ENCODE assay signal across 1 mouse cellular context in the genomic region with DNA sequence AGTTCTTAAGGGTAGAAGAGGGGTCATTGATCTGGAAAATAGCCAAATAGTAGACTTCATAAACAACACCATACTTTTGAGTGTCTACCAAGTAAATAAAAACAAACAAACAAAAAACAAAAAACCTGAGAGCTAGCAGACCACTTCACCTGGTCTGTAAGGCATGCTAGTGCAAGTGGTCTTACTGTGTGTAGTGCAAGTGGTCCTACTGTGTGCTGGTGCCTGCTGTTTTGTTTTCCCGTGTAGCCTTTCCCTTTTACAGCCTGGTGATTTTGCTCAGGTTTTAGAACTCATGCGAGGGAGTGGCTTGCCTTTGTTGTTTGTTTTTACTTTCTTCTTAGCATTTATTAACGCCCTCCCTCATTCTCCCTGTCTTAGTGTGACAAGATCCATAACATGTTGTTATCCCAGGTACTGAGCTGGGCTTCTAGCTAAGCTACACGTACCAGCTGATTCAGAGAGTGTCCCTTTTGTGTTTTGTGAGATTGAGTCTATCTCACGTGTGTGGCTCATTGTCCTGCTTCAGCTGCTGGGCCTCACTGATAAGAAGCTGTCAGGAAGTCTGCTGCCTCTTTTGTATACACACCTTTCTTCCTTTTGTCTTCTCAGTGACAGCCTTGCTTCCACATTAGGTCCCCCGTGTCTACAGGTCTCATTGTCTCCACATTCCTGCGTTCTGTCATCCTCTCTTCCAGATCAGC.
TF ChIP-seq lines count a peak whose summit lies in the region.

No protein-coding gene starts in this region.

TF ChIP-seq in MEL, 35 proteins besides CTCF, POLR2A, EP300 and RAD21 (continued from another document):
- no peak; the same call in 1 of the 2 replicates for TF ChIP-seq USF1 (IDR thresholded peaks at IDR 0.05; ENCODE audit: low read depth, low read length)
- TF ChIP-seq MYB (IDR thresholded peaks at IDR 0.05; ENCODE audit: low read depth, low read length): no peak
- TF ChIP-seq KAT2A (conservative IDR thresholded peaks at IDR 0.05; ENCODE audit: low read depth, low read length): no peak
- TF ChIP-seq E2F4 (IDR thresholded peaks at IDR 0.05; ENCODE audit: borderline replicate concordance, low read depth, low read length): no peak
TF ChIP-seq in MEL: peak in this region for 13.
